In genomic region chr6:50560776-50561175, GRCm38 (mm10) we compare ENCODE assay signal across 27 mouse cellular contexts. TPM values are rescaled to one million over a fixed set of nuclear protein-coding genes. Genes with fewer than 3 reads are reported as not detected.
DNase-seq lines count a peak whose midpoint lies in the region; ATAC-seq and TF ChIP-seq lines count a peak whose summit lies in the region.
"Had no signal": no experiment of that assay in that cellular context is flagged by ENCODE, and none has a peak within 500 bp of the region (broad histone marks: within the 10 kb centered on the region; RNA-seq: fewer than 3 reads in every experiment).

No protein-coding gene starts in this region.

- TF ChIP-seq RAD21 in MEL (IDR thresholded peaks at IDR 0.05; ENCODE audit: low read depth, low read length) = no peak

- H3K4me1 ChIP-seq in MEL (ENCODE audit: control insufficient read depth in 1 of 2, insufficient read depth in 2 of 2, low read length in 2 of 2) = peaks cover 3 to 8% of the 10 kb centered on the region in 2 experiments; a peak in 3 of 4 replicates

- peaks cover 4 to 7% of the 10 kb centered on the region in 2 experiments; a peak in 3 of 4 replicates for H3K36me3 ChIP-seq in MEL (ENCODE audit: control insufficient read depth in 1 of 2, insufficient read depth in 2 of 2, low read length in 2 of 2)
- no peaks in the 10 kb centered on the region; the same call in 1 of the 2 replicates for H3K36me3 ChIP-seq in splenic B cell, adult 2 months (ENCODE audit: control insufficient read depth, insufficient read depth, low read length, poor library complexity, severe bottlenecking)

- H3K27ac ChIP-seq in MEL (ENCODE audit: control insufficient read depth, low read depth, low read length) = no peak overlapping the region
- H3K27ac ChIP-seq: forebrain, embryonic 15.5 days; heart, embryonic 10.5 days; hindbrain, embryonic 14.5 days; left cerebral cortex, adult 2 months had no signal

- DNase-seq in A20 (ENCODE audit: low read depth, low spot score) (peak; percentile 27), MEL (ENCODE audit: low read depth, low spot score) (peak; percentile 27)
- peak; percentile 35 for DNase-seq in splenic B cell, adult 2 months (ENCODE audit: low read depth, low spot score)
- no peak for DNase-seq in lung, postnatal 25 days (ENCODE audit: low spot score)
- DNase-seq in embryo, embryonic 10.5 days (ENCODE audit: low spot score) = no peak
- DNase-seq in B cell, adult 2 months = no peak
- DNase-seq: adrenal gland, postnatal 10 days; cerebellum, postnatal 10 days; embryo, embryonic 11 days; gastrocnemius, postnatal 25 days; heart, postnatal 10 days; kidney, adult 18-20 months; kidney, postnatal 25 days; layer of hippocampus, adult 9-11 months; left cerebral cortex, postnatal 4 days; liver; midbrain, embryonic 14.5 days; right cerebral cortex, postnatal 4 days; thymus, postnatal 4 days had no signal

- TF ChIP-seq POLR2A in MEL (IDR thresholded peaks at IDR 0.05; ENCODE audit: control insufficient read depth in 1 of 2, insufficient read depth in 1 of 2, low read depth in 1 of 2, low read length in 2 of 2, poor library complexity in 1 of 2) = no peak

- peak; percentile 76 for ATAC-seq in megakaryocyte, adult 5-6 weeks (ENCODE audit: poor library complexity, severe bottlenecking)
- ATAC-seq: forebrain, embryonic 15.5 days; lung, postnatal 0 days; Patski had no signal

- H3K9ac ChIP-seq in MEL (ENCODE audit: control insufficient read depth, low read depth, low read length, poor library complexity, severe bottlenecking) = no peak overlapping the region
- H3K9ac ChIP-seq: forebrain, embryonic 15.5 days; hindbrain, embryonic 14.5 days had no signal

- no peaks in the 10 kb centered on the region for H3K27me3 ChIP-seq in MEL (ENCODE audit: control insufficient read depth in 1 of 2, insufficient read depth in 2 of 2, low read length in 2 of 2)
- no peaks in the 10 kb centered on the region for H3K27me3 ChIP-seq in splenic B cell, adult 2 months (ENCODE audit: control insufficient read depth, insufficient read depth, low read length, poor library complexity, severe bottlenecking)
- H3K27me3 ChIP-seq: forebrain, embryonic 15.5 days; megakaryocyte, embryonic 14.5 days; Patski had no signal

- H3K4me3 ChIP-seq in MEL (ENCODE audit: control insufficient read depth in 1 of 2, insufficient read depth in 1 of 2, low read depth in 2 of 2, low read length in 2 of 2) = no peak overlapping the region
- H3K4me3 ChIP-seq: forebrain, embryonic 15.5 days; heart, embryonic 10.5 days; left cerebral cortex, adult 2 months; megakaryocyte, embryonic 14.5 days had no signal

- no peak for TF ChIP-seq CTCF in MEL (IDR thresholded peaks at IDR 0.05 in 2 of 3, conservative IDR thresholded peaks at IDR 0.05 in 1 of 3; ENCODE audit: control insufficient read depth in 1 of 3, insufficient read depth in 1 of 3, low read depth in 2 of 3, low read length in 3 of 3, poor library complexity in 1 of 3, severe bottlenecking in 1 of 3)

- H3K79me2 ChIP-seq in MEL (ENCODE audit: control insufficient read depth, insufficient read depth, low read length, poor library complexity) = peaks cover 6% of the 10 kb centered on the region

- TF ChIP-seq EP300 in MEL (IDR thresholded peaks at IDR 0.05; ENCODE audit: low read depth in 1 of 2, low read length in 2 of 2) = no peak

- no peaks in the 10 kb centered on the region for H3K9me3 ChIP-seq in MEL (replicated peaks; ENCODE audit: insufficient read depth, low read length)
- H3K9me3 ChIP-seq: forebrain, embryonic 15.5 days; heart, embryonic 10.5 days; megakaryocyte, embryonic 14.5 days had no signal

TF ChIP-seq in MEL, 35 proteins besides CTCF, POLR2A, EP300 and RAD21:
- TF ChIP-seq NRF1 (IDR thresholded peaks at IDR 0.05; ENCODE audit: insufficient read depth, low read depth, low read length, poor library complexity, severe bottlenecking) (no peak), CHD1 (IDR thresholded peaks at IDR 0.05; ENCODE audit: low read depth, low read length) (no peak), NELFE (IDR thresholded peaks at IDR 0.05; ENCODE audit: low read depth, low read length) (no peak)

RNA-seq across cellular contexts. Expression of gene Cycs, which starts 5.6 kb away (rescaled TPM):
- 83.0 and 85.3 TPM in 2 replicates for total RNA-seq in MEL (2012; rRNA removed)
- polyA plus RNA-seq in MEL (2012; ENCODE audit: insufficient read depth in 1 of 2, insufficient read length in 2 of 2, low read depth in 1 of 2, low replicate concordance in 2 of 2, missing spikeins in 1 of 2) = 100 to 1,000 TPM in 1 of 2 experiments, 10 to 100 TPM in 1; 28.0 to 139 TPM
- 85.5 and 98.8 TPM in 2 replicates for total RNA-seq in megakaryocyte, adult 5-6 weeks (2015)
- 91.9 and 104 TPM in 2 replicates for total RNA-seq in megakaryocyte, adult 5-6 weeks (2017)

RNA-seq across cellular contexts. Expression of gene 4921507P07Rik, which starts 35.7 kb away (rescaled TPM):
- 0.65 and 0.89 TPM in 2 replicates for total RNA-seq in MEL (2012; rRNA removed)
- polyA plus RNA-seq in MEL (2012; ENCODE audit: insufficient read depth in 1 of 2, insufficient read length in 2 of 2, low read depth in 1 of 2, low replicate concordance in 2 of 2, missing spikeins in 1 of 2) = 1 to 10 TPM in 1 of 2 experiments, not detected in 1; 1.5 TPM
- 1.4 and 2.1 TPM in 2 replicates for total RNA-seq in megakaryocyte, adult 5-6 weeks (2015)
- total RNA-seq in megakaryocyte, adult 5-6 weeks (2017) = 0.33 and 0.81 TPM in 2 replicates

Comparison
In these comparisons a context has a peak if more than half of its experiments do, and no peak if none do; other contexts are left out.
1. DNase-seq: peak in A20 (single experiment), MEL (single experiment) and splenic B cell, adult 2 months (single experiment); none in lung, postnatal 25 days (single experiment), embryo, embryonic 10.5 days (single experiment) and B cell, adult 2 months (0 of 2).